Mouse (Mus musculus): Measurements from ENCODE around the gene Cnot1. TPM values are rescaled to one million over a fixed set of nuclear protein-coding genes. Genes with fewer than 3 reads are reported as not detected.
A peak's percentile ranks its signal among the peaks of the same experiment; 100 is the strongest.

Gene Cnot1
- polyA plus RNA-seq, 1 experiment from 2014 or later: 83.1 TPM

- Histone ChIP-seq H3K9me3 (ENCODE audit: control insufficient read depth, low read length) (no peaks in the 10 kb centered on the region), H3K4me1 (ENCODE audit: control insufficient read depth in 2 of 2, insufficient read depth in 2 of 2, low read length in 2 of 2) (peaks cover 6 to 7% of the 10 kb centered on the region in 2 experiments; a peak in 2 of 4 replicates), H3K4me2 (ENCODE audit: low read length) (no peak overlapping the region), H3K9ac (ENCODE audit: low read length) (no peak overlapping the region), H3K27me3 (ENCODE audit: control insufficient read depth, insufficient read depth, low read length) (no peaks in the 10 kb centered on the region), H3K4me3 (ENCODE audit: control insufficient read depth in 1 of 2, insufficient read depth in 1 of 2, low read depth in 1 of 2, low read length in 2 of 2) (no peak overlapping the region), H3K36me3 (ENCODE audit: control insufficient read depth, insufficient read depth, low read length) (peaks cover 54% of the 10 kb centered on the region), H3K27ac (replicated peaks in 1 of 2; ENCODE audit: control insufficient read depth in 1 of 2, insufficient read depth in 1 of 2, low read depth in 2 of 2, low read length in 2 of 2) (no peak overlapping the region)
- 78% methylated on average over 7 of the region's 7 CpGs for WGBS
- ATAC-seq (ENCODE audit: insufficient number of reproducible peaks, insufficient read depth, low FRiP score, low read depth): no peak
Measured at GRCm38 (mm10) chr8:95845026-95845425, 37.8 kb upstream of the Cnot1 start.

GRCm38 (mm10) chr8:95843968-95844367, 36.7 kb upstream of the Cnot1 start:
- Histone ChIP-seq H3K4me1 (ENCODE audit: control insufficient read depth in 2 of 2, insufficient read depth in 2 of 2, low read length in 2 of 2) (peaks cover 6 to 7% of the 10 kb centered on the region in 2 experiments; a peak in 2 of 4 replicates), H3K36me3 (ENCODE audit: control insufficient read depth, insufficient read depth, low read length) (peaks cover 61% of the 10 kb centered on the region), H3K9me3 (ENCODE audit: control insufficient read depth, low read length) (no peaks in the 10 kb centered on the region), H3K27me3 (ENCODE audit: control insufficient read depth, insufficient read depth, low read length) (no peaks in the 10 kb centered on the region), H3K9ac (ENCODE audit: low read length) (no peak overlapping the region), H3K4me2 (ENCODE audit: low read length) (no peak overlapping the region), H3K4me3 (ENCODE audit: control insufficient read depth in 1 of 2, insufficient read depth in 1 of 2, low read depth in 1 of 2, low read length in 2 of 2) (no peak overlapping the region), H3K27ac (replicated peaks in 1 of 2; ENCODE audit: control insufficient read depth in 1 of 2, insufficient read depth in 1 of 2, low read depth in 2 of 2, low read length in 2 of 2) (no peak overlapping the region)
- ATAC-seq (ENCODE audit: insufficient number of reproducible peaks, insufficient read depth, low FRiP score, low read depth): no peak
- WGBS: 85% methylated on average over 6 of the region's 6 CpGs

DNA sequence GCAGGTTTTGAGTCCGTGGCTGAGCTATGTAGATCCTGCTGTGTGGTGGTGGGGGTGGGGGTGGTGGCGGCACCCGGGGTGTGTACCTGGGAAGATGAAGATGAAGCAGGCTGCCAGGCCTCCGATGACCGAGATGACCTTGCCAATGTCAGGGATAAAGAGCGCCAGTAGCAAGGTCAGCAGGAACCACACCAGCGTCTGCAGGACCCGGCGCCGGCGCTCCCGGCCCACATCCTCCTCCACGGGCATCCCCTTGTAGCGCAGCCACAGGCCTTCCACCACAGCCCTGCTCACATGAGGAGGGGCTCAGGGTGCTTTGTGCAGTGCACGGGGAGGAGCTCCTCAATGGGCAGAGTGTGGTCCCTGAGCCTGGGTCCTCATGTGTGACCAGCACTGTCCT, 34.2 kb upstream of the Cnot1 start:
- 87% methylated on average over 15 of the region's 15 CpGs for WGBS
- ATAC-seq (ENCODE audit: insufficient number of reproducible peaks, insufficient read depth, low FRiP score, low read depth): no peak; the same call in 1 of the 2 replicates
- H3K36me3 ChIP-seq (ENCODE audit: control insufficient read depth, insufficient read depth, low read length): peaks cover 59% of the 10 kb centered on the region

GRCm38 (mm10) chr8:95839289-95839688, 32.0 kb upstream of the Cnot1 start:
- no peaks in the 10 kb centered on the region for H3K9me3 ChIP-seq (ENCODE audit: control insufficient read depth, low read length)
- H3K9ac ChIP-seq (ENCODE audit: low read length): no peak overlapping the region
- H3K27ac ChIP-seq (replicated peaks in 1 of 2; ENCODE audit: control insufficient read depth in 1 of 2, insufficient read depth in 1 of 2, low read depth in 2 of 2, low read length in 2 of 2): no peak overlapping the region
- WGBS: over 99% methylated on average over 4 of the region's 4 CpGs
- H3K4me3 ChIP-seq (ENCODE audit: control insufficient read depth in 1 of 2, insufficient read depth in 1 of 2, low read depth in 1 of 2, low read length in 2 of 2): no peak overlapping the region
- H3K27me3 ChIP-seq (ENCODE audit: control insufficient read depth, insufficient read depth, low read length): no peaks in the 10 kb centered on the region
- no peak overlapping the region for H3K4me2 ChIP-seq (ENCODE audit: low read length)
- no peaks in the 10 kb centered on the region for H3K4me1 ChIP-seq (ENCODE audit: control insufficient read depth in 2 of 2, insufficient read depth in 2 of 2, low read length in 2 of 2)
- no peak for ATAC-seq (ENCODE audit: insufficient number of reproducible peaks, insufficient read depth, low FRiP score, low read depth)
- peaks cover 52% of the 10 kb centered on the region for H3K36me3 ChIP-seq (ENCODE audit: control insufficient read depth, insufficient read depth, low read length)

More for the DNA sequence above, 34.2 kb upstream of the Cnot1 start:
- Histone ChIP-seq H3K9me3 (ENCODE audit: control insufficient read depth, low read length) (no peaks in the 10 kb centered on the region), H3K4me2 (ENCODE audit: low read length) (no peak overlapping the region), H3K27me3 (ENCODE audit: control insufficient read depth, insufficient read depth, low read length) (no peaks in the 10 kb centered on the region), H3K27ac (replicated peaks in 1 of 2; ENCODE audit: control insufficient read depth in 1 of 2, insufficient read depth in 1 of 2, low read depth in 2 of 2, low read length in 2 of 2) (no peak overlapping the region), H3K4me1 (ENCODE audit: control insufficient read depth in 2 of 2, insufficient read depth in 2 of 2, low read length in 2 of 2) (peaks cover 6 to 7% of the 10 kb centered on the region in 2 experiments; a peak in 2 of 4 replicates), H3K9ac (ENCODE audit: low read length) (no peak overlapping the region), H3K4me3 (ENCODE audit: control insufficient read depth in 1 of 2, insufficient read depth in 1 of 2, low read depth in 1 of 2, low read length in 2 of 2) (no peak overlapping the region)

- Histone ChIP-seq H3K27me3 (ENCODE audit: control insufficient read depth, insufficient read depth, low read length) (no peaks in the 10 kb centered on the region), H3K4me2 (ENCODE audit: low read length) (no peak overlapping the region), H3K9me3 (ENCODE audit: control insufficient read depth, low read length) (no peaks in the 10 kb centered on the region), H3K4me1 (ENCODE audit: control insufficient read depth in 2 of 2, insufficient read depth in 2 of 2, low read length in 2 of 2) (peaks cover 5 to 12% of the 10 kb centered on the region in 2 experiments), H3K36me3 (ENCODE audit: control insufficient read depth, insufficient read depth, low read length) (peaks cover 35% of the 10 kb centered on the region), H3K4me3 (ENCODE audit: control insufficient read depth in 1 of 2, insufficient read depth in 1 of 2, low read depth in 1 of 2, low read length in 2 of 2) (no peak overlapping the region), H3K9ac (ENCODE audit: low read length) (no peak overlapping the region), H3K27ac (replicated peaks in 1 of 2; ENCODE audit: control insufficient read depth in 1 of 2, insufficient read depth in 1 of 2, low read depth in 2 of 2, low read length in 2 of 2) (no peak overlapping the region)
- 87% methylated on average over 10 of the region's 10 CpGs for WGBS
- ATAC-seq (ENCODE audit: insufficient number of reproducible peaks, insufficient read depth, low FRiP score, low read depth): no peak
Measured at GRCm38 (mm10) chr8:95837266-95837665, 30.0 kb upstream of the Cnot1 start.

DNA sequence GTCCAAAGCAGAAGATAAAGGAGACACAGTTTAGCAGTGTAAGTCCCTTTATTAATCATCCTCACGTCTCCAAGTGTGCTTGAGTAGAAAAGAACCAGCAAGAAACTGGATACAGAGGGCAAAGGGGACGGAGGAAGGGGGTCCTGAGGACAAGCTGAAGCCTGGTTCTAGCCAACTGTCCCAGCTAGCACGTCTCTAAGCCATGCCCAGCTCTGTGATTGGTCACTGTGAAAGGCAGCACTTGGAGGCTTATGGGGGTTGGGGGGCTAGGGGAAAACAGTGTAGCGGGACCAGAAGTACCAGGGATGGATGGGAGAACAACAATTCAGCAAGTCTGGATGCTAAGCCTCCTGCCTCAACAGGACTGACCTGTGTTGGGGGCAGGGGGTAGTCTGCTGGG, 28.6 kb upstream of the Cnot1 start:
- Histone ChIP-seq H3K9ac (ENCODE audit: low read length) (no peak overlapping the region), H3K27me3 (ENCODE audit: control insufficient read depth, insufficient read depth, low read length) (no peaks in the 10 kb centered on the region), H3K4me2 (ENCODE audit: low read length) (no peak overlapping the region), H3K27ac (replicated peaks in 1 of 2; ENCODE audit: control insufficient read depth in 1 of 2, insufficient read depth in 1 of 2, low read depth in 2 of 2, low read length in 2 of 2) (no peak overlapping the region), H3K36me3 (ENCODE audit: control insufficient read depth, insufficient read depth, low read length) (peaks cover 25% of the 10 kb centered on the region), H3K4me3 (ENCODE audit: control insufficient read depth in 1 of 2, insufficient read depth in 1 of 2, low read depth in 1 of 2, low read length in 2 of 2) (no peak overlapping the region), H3K9me3 (ENCODE audit: control insufficient read depth, low read length) (no peaks in the 10 kb centered on the region), H3K4me1 (ENCODE audit: control insufficient read depth in 2 of 2, insufficient read depth in 2 of 2, low read length in 2 of 2) (peaks cover 5 to 12% of the 10 kb centered on the region in 2 experiments)
- WGBS: 74% methylated on average over 4 of the region's 4 CpGs
- ATAC-seq (ENCODE audit: insufficient number of reproducible peaks, insufficient read depth, low FRiP score, low read depth): no peak

GRCm38 (mm10) chr8:95833435-95833984, 26.2 kb upstream of the Cnot1 start:
- H3K4me1 ChIP-seq (ENCODE audit: control insufficient read depth in 2 of 2, insufficient read depth in 2 of 2, low read length in 2 of 2): peaks cover 5 to 12% of the 10 kb centered on the region in 2 experiments
- peak; percentile 62 for ATAC-seq (ENCODE audit: insufficient number of reproducible peaks, insufficient read depth, low FRiP score, low read depth)
- H3K9me3 ChIP-seq (ENCODE audit: control insufficient read depth, low read length): no peaks in the 10 kb centered on the region
- H3K27ac ChIP-seq (replicated peaks in 1 of 2; ENCODE audit: control insufficient read depth in 1 of 2, insufficient read depth in 1 of 2, low read depth in 2 of 2, low read length in 2 of 2): no peak overlapping the region; a peak in 1 of 4 replicates
- peak overlapping the region; percentile 70 for H3K4me2 ChIP-seq (ENCODE audit: low read length)
- peak overlapping the region; percentile 39 to 53 for H3K4me3 ChIP-seq (ENCODE audit: control insufficient read depth in 1 of 2, insufficient read depth in 1 of 2, low read depth in 1 of 2, low read length in 2 of 2)
- H3K27me3 ChIP-seq (ENCODE audit: control insufficient read depth, insufficient read depth, low read length): no peaks in the 10 kb centered on the region
- peaks cover 10% of the 10 kb centered on the region; the same call in 1 of the 2 replicates for H3K36me3 ChIP-seq (ENCODE audit: control insufficient read depth, insufficient read depth, low read length)
- H3K9ac ChIP-seq (ENCODE audit: low read length): peak overlapping the region; percentile 68
- under 1% methylated on average over 16 of the region's 16 CpGs for WGBS
